Mouse (Mus musculus) CH12.LX (cell line): ENCODE results near the gene Borcs8.

Source experiments
- CHD1 ChIP-seq: IDR thresholded peaks from 2 replicates; pipeline ENCODE4 v1.6.1; 2012; ENCODE audit warnings: low read depth, low read length, improper control_type of control experiment, inconsistent platforms
- CTCF ChIP-seq, 2 experiments: IDR thresholded peaks in 1 of 2; conservative IDR thresholded peaks in 1 of 2; 2 replicates each; pipeline ENCODE4 v1.5.1; 2011 to 2012; ENCODE audit warnings: low read depth in 2 of 2, low read length in 2 of 2, improper control_type of control experiment in 1 of 2, inconsistent platforms in 1 of 2, mild to moderate bottlenecking in 1 of 2, moderate library complexity in 1 of 2
- E2F4 ChIP-seq: IDR thresholded peaks from 2 replicates; pipeline ENCODE4 v1.6.1; 2011; ENCODE audit warnings: low read depth, low read length, improper control_type of control experiment; ENCODE audit not compliant: insufficient replicate concordance
- ETS1 ChIP-seq: conservative IDR thresholded peaks from 2 replicates; pipeline ENCODE4 v1.6.1; 2012; ENCODE audit warnings: low read depth, mild to moderate bottlenecking, inconsistent platforms, low read length, improper control_type of control experiment, moderate library complexity
- HCFC1 ChIP-seq: IDR thresholded peaks from 2 replicates; pipeline ENCODE4 v1.6.1; 2012; ENCODE audit warnings: low read depth, mild to moderate bottlenecking, inconsistent platforms, low read length, improper control_type of control experiment
- MXI1 ChIP-seq: IDR thresholded peaks from 2 replicates; pipeline ENCODE4 v1.6.1; 2011; ENCODE audit warnings: mild to moderate bottlenecking, low read depth, low read length, improper control_type of control experiment
- POLR2A ChIP-seq: IDR thresholded peaks from 2 replicates; pipeline ENCODE4 v1.6.1; 2011; ENCODE audit warnings: low read depth, mild to moderate bottlenecking, improper control_type of control experiment, low read length
- POLR2AphosphoS2 ChIP-seq: IDR thresholded peaks from 2 replicates; pipeline ENCODE4 v1.6.1; 2011; ENCODE audit warnings: low read depth, low read length, improper control_type of control experiment
- TCF12 ChIP-seq: IDR thresholded peaks from 2 replicates; pipeline ENCODE4 v1.6.1; 2014; ENCODE audit warnings: low read depth, mild to moderate bottlenecking, inconsistent platforms, low read length, improper control_type of control experiment
- USF1 ChIP-seq: IDR thresholded peaks from 2 replicates; pipeline ENCODE4 v1.6.1; 2014; ENCODE audit warnings: low read depth, mild to moderate bottlenecking, inconsistent platforms, low read length, improper control_type of control experiment
- ZMIZ1 ChIP-seq: IDR thresholded peaks from 2 replicates; pipeline ENCODE4 v1.6.1; 2012; ENCODE audit warnings: low read depth, mild to moderate bottlenecking, inconsistent platforms, low read length, improper control_type of control experiment

DNA sequence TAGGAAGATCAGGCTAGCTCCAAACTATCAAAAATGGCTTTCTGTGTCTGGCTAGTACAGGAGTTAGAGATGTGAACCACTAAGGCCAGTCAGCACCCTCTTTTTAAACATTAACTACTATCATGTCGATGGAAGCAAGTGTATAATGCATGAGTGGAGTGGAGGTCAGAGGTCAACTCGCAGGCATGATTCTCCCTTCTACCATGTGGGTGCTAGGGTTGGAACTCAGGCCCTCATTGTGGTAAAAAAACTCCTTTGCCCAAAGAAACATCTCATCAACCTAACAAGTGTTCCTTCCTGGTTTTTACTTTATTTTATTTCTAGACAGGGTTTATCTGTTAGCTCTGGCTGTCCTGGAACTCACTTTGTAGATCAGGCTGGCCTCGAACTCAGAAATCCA, 31.4 kb downstream of the Borcs8 start:
- TF ChIP-seq HCFC1, result no peak
- no peak for TF ChIP-seq ETS1
- no peak for TF ChIP-seq CTCF (conservative IDR thresholded peaks at IDR 0.05 in 1 of 2, IDR thresholded peaks at IDR 0.05 in 1 of 2; ENCODE audit: low read depth in 2 of 2, low read length in 2 of 2)
- TF ChIP-seq POLR2A, result no peak
- no peak for TF ChIP-seq ZMIZ1
- no peak for TF ChIP-seq TCF12
- no peak for TF ChIP-seq E2F4
- no peak for TF ChIP-seq CHD1
- peak; percentile 84; the same call in 1 of the 2 replicates for TF ChIP-seq POLR2AphosphoS2
- TF ChIP-seq USF1, result no peak
- TF ChIP-seq MXI1, result no peak
